Mouse (Mus musculus): ENCODE measurements around the gene Ttc30a2.

The Ttc30a2 gene

GRCm38 (mm10) chr2:75929786-75930444 is 48.1 kb downstream of the Ttc30a2 start:
- no peak for DNase-seq (ENCODE audit: low read depth, low spot score)

- no peak for DNase-seq (ENCODE audit: low read depth, low spot score)
Measured at GRCm38 (mm10) chr2:75929141-75929540, 48.8 kb downstream of the Ttc30a2 start.

- DNase-seq (ENCODE audit: low read depth, low spot score) = no peak
Measured at GRCm38 (mm10) chr2:75928011-75928410, 50.0 kb downstream of the Ttc30a2 start.

- no peak for DNase-seq (ENCODE audit: low read depth, low spot score)
Measured at GRCm38 (mm10) chr2:75926061-75926460, 51.9 kb downstream of the Ttc30a2 start.
